Mouse (Mus musculus): ENCODE data around the gene Cage1. TPM values are rescaled to one million over a fixed set of nuclear protein-coding genes. Genes with fewer than 3 reads are reported as not detected.
A peak's percentile ranks its signal among the peaks of the same experiment; 100 is the strongest.

The Cage1 gene
- total and polyA plus RNA-seq, 3 experiments = 0.12 to 2.3 (median 1.6) TPM

DNA sequence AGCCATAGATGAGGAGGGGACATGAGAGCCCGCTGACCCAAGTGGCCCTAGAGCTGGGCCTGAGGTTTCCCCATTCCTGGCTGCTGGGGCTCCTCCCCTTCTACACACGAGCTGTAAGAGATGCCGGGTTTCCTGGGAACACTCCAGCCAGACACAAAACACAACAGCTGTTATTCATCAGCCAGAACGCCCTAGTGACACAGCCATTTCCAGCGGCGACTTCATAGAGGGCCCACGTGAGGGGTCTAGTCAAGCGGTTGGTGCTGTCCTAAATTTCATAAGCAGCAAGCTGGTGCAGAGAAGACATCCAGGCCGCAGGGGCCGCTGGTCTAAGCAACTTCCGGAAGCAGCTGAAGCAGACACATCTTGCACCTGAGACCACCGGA lies 69.8 kb downstream of the Cage1 start:
- no peaks in the 10 kb centered on the region for H3K36me3 ChIP-seq (ENCODE audit: control insufficient read depth, insufficient read depth, low read length)
- intact Hi-C loops (cut with DNase I) = no loop called here
- WGBS = 57% methylated on average over 12 of the region's 12 CpGs
- peaks cover 1% of the 10 kb centered on the region; the same call in 1 of the 2 replicates for H3K4me1 ChIP-seq (ENCODE audit: control insufficient read depth, insufficient read depth, low read length)
- DNase-seq = no peak
- no peak overlapping the region for H3K4me3 ChIP-seq
- no peaks in the 10 kb centered on the region for H3K79me2 ChIP-seq (replicated peaks; ENCODE audit: control insufficient read depth, insufficient read depth, low read length)
- no peak overlapping the region for H3K9ac ChIP-seq (ENCODE audit: low read depth, low read length)
- no peaks in the 10 kb centered on the region for H3K27me3 ChIP-seq (ENCODE audit: control insufficient read depth, insufficient read depth, low read length)
- no peak for TF ChIP-seq POLR2A (IDR thresholded peaks at IDR 0.05; ENCODE audit: insufficient read depth, low read depth, low read length)
- TF ChIP-seq CTCF (IDR thresholded peaks at IDR 0.05) = no peak
- no peak for TF ChIP-seq EP300 (IDR thresholded peaks at IDR 0.05; ENCODE audit: insufficient read depth, low read depth, low read length)
- no peak overlapping the region for H3K27ac ChIP-seq

DNA sequence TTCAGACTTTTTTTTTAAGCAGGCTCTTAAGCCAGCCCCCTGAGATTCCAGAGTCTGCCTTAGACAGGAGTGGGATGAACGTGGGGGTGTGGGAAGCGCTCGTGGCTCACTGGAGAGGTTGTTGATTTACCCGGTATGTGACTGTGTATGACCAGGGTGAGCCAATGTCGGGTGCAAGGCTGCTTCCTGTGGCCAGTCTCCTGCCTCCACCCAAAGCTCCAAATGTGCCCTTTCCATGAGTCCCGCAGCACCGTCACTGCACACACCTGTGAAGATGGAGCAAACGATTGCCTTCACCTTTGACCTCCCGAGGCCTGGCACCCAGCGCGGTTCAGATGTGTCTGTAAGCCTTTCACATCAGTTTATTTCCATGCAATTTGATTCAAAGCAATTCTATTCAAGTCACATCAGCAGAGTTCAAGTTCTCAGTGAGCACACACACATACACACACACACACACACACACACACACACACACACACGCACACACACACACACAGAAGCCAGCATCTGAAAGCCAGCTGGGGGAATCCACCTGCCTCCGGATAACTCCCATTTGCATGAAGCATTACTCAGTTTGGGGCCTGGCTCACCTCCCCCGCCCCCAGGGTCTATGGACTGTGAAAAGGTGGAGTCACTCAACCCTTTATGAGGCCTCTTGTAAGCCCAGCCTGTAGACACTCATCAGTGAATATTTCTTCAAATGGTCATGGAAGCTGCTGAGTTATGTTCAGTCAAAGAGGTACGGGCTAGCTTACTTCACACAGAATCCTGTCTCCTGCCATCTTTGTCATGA lies 70.4 kb downstream of the Cage1 start:
- Histone ChIP-seq H3K9ac (ENCODE audit: low read depth, low read length) (no peak overlapping the region), H3K36me3 (ENCODE audit: control insufficient read depth, insufficient read depth, low read length) (no peaks in the 10 kb centered on the region), H3K4me1 (ENCODE audit: control insufficient read depth, insufficient read depth, low read length) (peaks cover 1% of the 10 kb centered on the region; the same call in 1 of the 2 replicates), H3K27ac (no peak overlapping the region), H3K27me3 (ENCODE audit: control insufficient read depth, insufficient read depth, low read length) (no peaks in the 10 kb centered on the region), H3K4me3 (no peak overlapping the region), H3K79me2 (replicated peaks; ENCODE audit: control insufficient read depth, insufficient read depth, low read length) (no peaks in the 10 kb centered on the region)
- intact Hi-C loops (cut with DNase I) = no loop called here
- no peak for TF ChIP-seq CTCF (IDR thresholded peaks at IDR 0.05)
- no peak for TF ChIP-seq POLR2A (IDR thresholded peaks at IDR 0.05; ENCODE audit: insufficient read depth, low read depth, low read length)
- TF ChIP-seq EP300 (IDR thresholded peaks at IDR 0.05; ENCODE audit: insufficient read depth, low read depth, low read length) = no peak
- no peak for DNase-seq
- 88% methylated on average over 15 of the region's 15 CpGs for WGBS

GRCm38 (mm10) chr13:37965126-37965914 lies 71.5 kb downstream of the Cage1 start:
- TF ChIP-seq CTCF (IDR thresholded peaks at IDR 0.05) (peak; percentile 39), POLR2A (IDR thresholded peaks at IDR 0.05; ENCODE audit: insufficient read depth, low read depth, low read length) (no peak), EP300 (IDR thresholded peaks at IDR 0.05; ENCODE audit: insufficient read depth, low read depth, low read length) (no peak)
- intact Hi-C loops (cut with DNase I) = no loop called here
- H3K4me3 ChIP-seq = no peak overlapping the region
- H3K27ac ChIP-seq = no peak overlapping the region
- H3K4me1 ChIP-seq (ENCODE audit: control insufficient read depth, insufficient read depth, low read length) = peaks cover 1% of the 10 kb centered on the region; the same call in 1 of the 2 replicates
- 60% methylated on average over 17 of the region's 17 CpGs for WGBS
- no peak overlapping the region for H3K9ac ChIP-seq (ENCODE audit: low read depth, low read length)
- H3K36me3 ChIP-seq (ENCODE audit: control insufficient read depth, insufficient read depth, low read length) = no peaks in the 10 kb centered on the region
- no peaks in the 10 kb centered on the region for H3K79me2 ChIP-seq (replicated peaks; ENCODE audit: control insufficient read depth, insufficient read depth, low read length)
- DNase-seq = no peak
- no peaks in the 10 kb centered on the region for H3K27me3 ChIP-seq (ENCODE audit: control insufficient read depth, insufficient read depth, low read length)

GRCm38 (mm10) chr13:37964128-37965087 lies 72.5 kb downstream of the Cage1 start:
- no peak overlapping the region for H3K9ac ChIP-seq (ENCODE audit: low read depth, low read length)
- WGBS = 52% methylated on average over 20 of the region's 20 CpGs
- no peak overlapping the region for H3K27ac ChIP-seq
- no peaks in the 10 kb centered on the region for H3K79me2 ChIP-seq (replicated peaks; ENCODE audit: control insufficient read depth, insufficient read depth, low read length)
- H3K36me3 ChIP-seq (ENCODE audit: control insufficient read depth, insufficient read depth, low read length) = no peaks in the 10 kb centered on the region
- H3K27me3 ChIP-seq (ENCODE audit: control insufficient read depth, insufficient read depth, low read length) = no peaks in the 10 kb centered on the region
- H3K4me3 ChIP-seq = no peak overlapping the region; the same call in 1 of the 2 replicates
- intact Hi-C loops (cut with DNase I) = no loop called here
- TF ChIP-seq POLR2A (IDR thresholded peaks at IDR 0.05; ENCODE audit: insufficient read depth, low read depth, low read length) (no peak), CTCF (IDR thresholded peaks at IDR 0.05) (no peak), EP300 (IDR thresholded peaks at IDR 0.05; ENCODE audit: insufficient read depth, low read depth, low read length) (no peak)
- H3K4me1 ChIP-seq (ENCODE audit: control insufficient read depth, insufficient read depth, low read length) = peaks cover 3% of the 10 kb centered on the region
- no peak for DNase-seq

GRCm38 (mm10) chr13:37963354-37964007 lies 73.4 kb downstream of the Cage1 start:
- DNase-seq = peak; percentile 71 to 74
- 4% methylated on average over 12 of the region's 12 CpGs for WGBS
- H3K4me3 ChIP-seq = peak overlapping the region; percentile 45
- H3K27ac ChIP-seq = no peak overlapping the region
- H3K27me3 ChIP-seq (ENCODE audit: control insufficient read depth, insufficient read depth, low read length) = no peaks in the 10 kb centered on the region
- peaks cover 3% of the 10 kb centered on the region for H3K4me1 ChIP-seq (ENCODE audit: control insufficient read depth, insufficient read depth, low read length)
- TF ChIP-seq CTCF (IDR thresholded peaks at IDR 0.05) = peak; percentile 90
- no peak for TF ChIP-seq POLR2A (IDR thresholded peaks at IDR 0.05; ENCODE audit: insufficient read depth, low read depth, low read length)
- TF ChIP-seq EP300 (IDR thresholded peaks at IDR 0.05; ENCODE audit: insufficient read depth, low read depth, low read length) = 0 out of 2 replicates have a peak, but pooled peaks have one; percentile 24
- peak overlapping the region; percentile 51 for H3K9ac ChIP-seq (ENCODE audit: low read depth, low read length)
- intact Hi-C loops (cut with DNase I) = no loop called here
- H3K36me3 ChIP-seq (ENCODE audit: control insufficient read depth, insufficient read depth, low read length) = no peaks in the 10 kb centered on the region
- H3K79me2 ChIP-seq (replicated peaks; ENCODE audit: control insufficient read depth, insufficient read depth, low read length) = no peaks in the 10 kb centered on the region

Measured in heart, adult 2 months (tissue).